In the genomic region with DNA sequence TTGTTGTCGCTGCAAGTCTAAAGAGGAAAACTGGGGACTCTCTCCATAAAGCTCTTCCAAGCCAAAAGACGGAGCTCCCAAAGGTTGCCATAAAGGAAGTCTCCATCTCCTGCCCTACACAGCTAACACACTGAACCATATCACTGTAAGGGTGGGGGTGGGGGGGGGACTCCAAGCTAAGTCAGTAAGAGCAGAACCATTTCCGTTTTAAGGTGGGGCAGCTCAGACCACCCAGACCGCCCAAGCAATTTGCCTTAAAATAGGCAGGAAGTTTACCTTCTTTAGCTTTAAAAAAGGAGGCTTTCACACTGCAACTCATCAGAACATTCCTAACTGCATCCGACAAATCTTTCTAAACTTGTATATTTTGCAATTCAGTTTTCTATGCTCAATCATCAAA, we compare ENCODE assay signal across 22 mouse cellular contexts. TPM values are rescaled to one million over a fixed set of nuclear protein-coding genes. Genes with fewer than 3 reads are reported as not detected.
"Had no signal": no experiment of that assay in that cellular context is flagged by ENCODE, and none has a peak within 500 bp of the region (broad histone marks: within the 10 kb centered on the region; RNA-seq: fewer than 3 reads in every experiment).

No protein-coding gene starts in this region.

- H3K4me1 ChIP-seq: stomach, embryonic 15.5 days had no signal

- H3K36me3 ChIP-seq: midbrain, embryonic 10.5 days; midbrain, embryonic 12.5 days; midbrain, embryonic 15.5 days; neural tube, embryonic 12.5 days; stomach, embryonic 15.5 days had no signal

- DNase-seq: lung, adult 18-20 months; lung, embryonic 14.5 days; lung, postnatal 10 days; lung, postnatal 4 days; retina, postnatal 1 day; right cerebral cortex, adult 18-20 months; right cerebral cortex, postnatal 25 days; right cerebral cortex, postnatal 4 days; spleen, adult 18-20 months; thymus, adult 2 months; thymus, postnatal 25 days; thymus, postnatal 4 days had no signal

- H3K9ac ChIP-seq: lung, embryonic 14.5 days; midbrain, embryonic 12.5 days; midbrain, embryonic 15.5 days; neural tube, embryonic 12.5 days; stomach, embryonic 15.5 days had no signal

- H3K27ac ChIP-seq: midbrain, embryonic 10.5 days; midbrain, embryonic 12.5 days; midbrain, embryonic 15.5 days; neural tube, embryonic 12.5 days; stomach, embryonic 15.5 days; stomach, postnatal 0 days had no signal

- H3K9me3 ChIP-seq: midbrain, embryonic 10.5 days; midbrain, embryonic 12.5 days; midbrain, embryonic 15.5 days; neural tube, embryonic 12.5 days; stomach, embryonic 15.5 days had no signal

- H3K4me3 ChIP-seq: midbrain, embryonic 10.5 days; midbrain, embryonic 12.5 days; midbrain, embryonic 15.5 days; neural tube, embryonic 12.5 days; stomach, embryonic 15.5 days had no signal

RNA-seq across cellular contexts. Expression of a gene that starts 42.7 kb away (rescaled TPM):
- total RNA-seq: monocyte, adult 5-6 weeks had no signal

RNA-seq across cellular contexts. Expression of a gene that starts 52.1 kb away (rescaled TPM):
- total RNA-seq: megakaryocyte, adult 5-6 weeks; monocyte, adult 5-6 weeks; neutrophil, adult 5-6 weeks had no signal

RNA-seq across cellular contexts. Expression of a gene that starts 53.9 kb away (rescaled TPM):
- total RNA-seq: megakaryocyte, adult 5-6 weeks; megakaryocyte-erythroid progenitor cell, adult 5-6 weeks; monocyte, adult 5-6 weeks had no signal
